ENCODE assay signal across 8 mouse cellular contexts in genomic region chr10:128409692-128410559, GRCm38 (mm10). TPM values are rescaled to one million over a fixed set of nuclear protein-coding genes. Genes with fewer than 3 reads are reported as not detected.
DNase-seq lines count a peak whose midpoint lies in the region; ATAC-seq lines count a peak whose summit lies in the region.

No protein-coding gene starts in this region.

- H3K4me3 ChIP-seq in intestine, embryonic 14.5 days (ENCODE audit: low read depth, low read length), result peak overlapping the region; percentile 91

- ATAC-seq in intestine, embryonic 14.5 days (replicated peaks; ENCODE audit: low FRiP score, low TSS enrichment, low read depth), result peak; percentile 88

- no peaks in the 10 kb centered on the region for H3K27me3 ChIP-seq in intestine, embryonic 14.5 days (replicated peaks; ENCODE audit: control insufficient read depth, insufficient read depth, low read length)

- H3K4me2 ChIP-seq in intestine, embryonic 14.5 days (ENCODE audit: low read length), result peak overlapping the region; percentile 97

- H3K9ac ChIP-seq in intestine, embryonic 14.5 days (ENCODE audit: low read length), result peak overlapping the region; percentile 59

- peaks cover 28% of the 10 kb centered on the region for H3K4me1 ChIP-seq in intestine, embryonic 14.5 days (replicated peaks; ENCODE audit: control insufficient read depth, insufficient read depth, low read length)

- intact Hi-C loops in left cerebral cortex, postnatal 14 days (cut with DNase I), result loop anchor here (2.0 kb wide), 1 partner anchor 49 kb away; the partner anchor contains the start of gene Smarcc2

- H3K36me3 ChIP-seq in intestine, embryonic 14.5 days (ENCODE audit: control insufficient read depth, insufficient read depth, low read length), result peaks cover 28% of the 10 kb centered on the region

- no peaks in the 10 kb centered on the region for H3K9me3 ChIP-seq in intestine, embryonic 14.5 days (ENCODE audit: control insufficient read depth, low read length)

- WGBS in intestine, embryonic 14.5 days, result 6% methylated on average over 36 of the region's 36 CpGs

- H3K27ac ChIP-seq in intestine, embryonic 14.5 days (ENCODE audit: low read depth), result peak overlapping the region; percentile 89

- peak; percentile 93 to 95 for DNase-seq in adrenal gland, adult 18-20 months (ENCODE audit: low spot score in 2 of 2)
- DNase-seq in embryo, embryonic 11 days, result peak; percentile 98
- DNase-seq in gastrocnemius, postnatal 25 days, result peak; percentile 97
- peak; percentile 97 for DNase-seq in intestine, embryonic 14.5 days (ENCODE audit: low spot score)
- peak; percentile 98 to 99 for DNase-seq in left cerebral cortex, postnatal 14 days (ENCODE audit: low spot score in 2 of 2)
- peak; percentile 98 for DNase-seq in mesoderm, embryonic 11.5 days (ENCODE audit: low read depth, low spot score)
- peak; percentile 97 to 98 for DNase-seq in right cerebral cortex, postnatal 36 days (ENCODE audit: low spot score in 2 of 2)
- DNase-seq in yolk sac, embryonic 10.5 days (ENCODE audit: low spot score), result peak; percentile 98

RNA-seq across cellular contexts. Expression of gene Nabp2, which starts 1.4 kb away (rescaled TPM):
- total RNA-seq in adrenal gland, adult 18-20 months (2021), result 10 to 100 TPM; 74.3 to 75.2 TPM
- total RNA-seq in gastrocnemius, postnatal 25 days (2021), result 10 to 100 TPM; 44.7 to 47.9 TPM
- polyA plus RNA-seq in intestine, embryonic 14.5 days (2014; fragmentation: Nextera tagmentation; extraction: Ambion mirVana), result 94.7 and 99.1 TPM in 2 replicates
- total RNA-seq in left cerebral cortex, postnatal 14 days (2021), result 10 to 100 TPM; 88.3 to 92.5 TPM

RNA-seq across cellular contexts. Expression of gene Rnf41, which starts 1.5 kb away (rescaled TPM):
- 10 to 100 TPM; 40.0 to 42.2 TPM for total RNA-seq in adrenal gland, adult 18-20 months (2021)
- 10 to 100 TPM; 10.7 to 11.5 TPM for total RNA-seq in gastrocnemius, postnatal 25 days (2021)
- polyA plus RNA-seq in intestine, embryonic 14.5 days (2014; fragmentation: Nextera tagmentation; extraction: Ambion mirVana), result 30.5 and 36.0 TPM in 2 replicates
- total RNA-seq in left cerebral cortex, postnatal 14 days (2021), result 10 to 100 TPM; 75.0 to 77.2 TPM

RNA-seq across cellular contexts. Expression of gene Slc39a5, which starts 8.9 kb away (rescaled TPM):
- under 1 TPM in 1 of 2 experiments, not detected in 1; 0.16 TPM for total RNA-seq in adrenal gland, adult 18-20 months (2021)
- not detected for total RNA-seq in gastrocnemius, postnatal 25 days (2021)
- polyA plus RNA-seq in intestine, embryonic 14.5 days (2014; fragmentation: Nextera tagmentation; extraction: Ambion mirVana), result 47.6 and 56.7 TPM in 2 replicates
- total RNA-seq in left cerebral cortex, postnatal 14 days (2021), result 1 to 10 TPM in 1 of 2 experiments, not detected in 1; 1.0 TPM

RNA-seq across cellular contexts. Expression of gene Ankrd52, which starts 33.0 kb away (rescaled TPM):
- total RNA-seq in adrenal gland, adult 18-20 months (2021), result 10 to 100 TPM; 61.7 to 61.8 TPM
- total RNA-seq in gastrocnemius, postnatal 25 days (2021), result 10 to 100 TPM; 61.5 to 70.1 TPM
- 12.1 and 13.3 TPM in 2 replicates for polyA plus RNA-seq in intestine, embryonic 14.5 days (2014; fragmentation: Nextera tagmentation; extraction: Ambion mirVana)
- total RNA-seq in left cerebral cortex, postnatal 14 days (2021), result 10 to 100 TPM; 80.3 to 84.3 TPM

RNA-seq across cellular contexts. Expression of gene Coq10a, which starts 41.1 kb away (rescaled TPM):
- 10 to 100 TPM; 79.8 to 90.2 TPM for total RNA-seq in adrenal gland, adult 18-20 months (2021)
- total RNA-seq in gastrocnemius, postnatal 25 days (2021), result 100 to 1,000 TPM; 443 to 454 TPM
- polyA plus RNA-seq in intestine, embryonic 14.5 days (2014; fragmentation: Nextera tagmentation; extraction: Ambion mirVana), result 11.0 and 15.7 TPM in 2 replicates
- 10 to 100 TPM; 72.0 to 74.4 TPM for total RNA-seq in left cerebral cortex, postnatal 14 days (2021)

Comparison
In these comparisons a context has a peak if more than half of its experiments do, and no peak if none do; other contexts are left out.
1. Peak in every context shown above with its lines: DNase-seq, ATAC-seq, H3K4me3 ChIP-seq and H3K27ac ChIP-seq.